Mouse (Mus musculus) hindbrain, embryonic 10.5 days (tissue): ENCODE results near the gene Aff4. TPM values are rescaled to one million over a fixed set of nuclear protein-coding genes. Genes with fewer than 3 reads are reported as not detected.
A peak's percentile ranks its signal among the peaks of the same experiment; 100 is the strongest.
"Not testable (repeated sequence)": the region's sequence is repeated elsewhere in the genome, so short reads cannot be mapped to it uniquely, and the experiment has no call there.

ENCODE experiments used
- DNase-seq: peaks from one replicate; pipeline ENCODE4 v3.0.0-alpha.2; 2017; ENCODE audit warnings: low spot score
- H3K27ac ChIP-seq: fragments of 300-500 bp; sonication (generic); 2 replicates; pipeline ENCODE4 v1.5.1; 2016; ENCODE audit warnings: mild to moderate bottlenecking, moderate library complexity
- H3K27me3 ChIP-seq: fragments of 300-500 bp; sonication (generic); 2 replicates; pipeline ENCODE4 v1.6.1; 2016; ENCODE audit warnings: mild to moderate bottlenecking; ENCODE audit not compliant: poor library complexity, insufficient read depth, severe bottlenecking
- H3K36me3 ChIP-seq: fragments of 300-500 bp; sonication (generic); 2 replicates; pipeline ENCODE4 v1.6.1; 2016; ENCODE audit warnings: mild to moderate bottlenecking, moderate library complexity
- H3K4me1 ChIP-seq: fragments of 300-500 bp; sonication (generic); replicated peaks from 2 replicates; pipeline ENCODE4 v1.6.1; 2016; ENCODE audit warnings: mild to moderate bottlenecking
- H3K4me3 ChIP-seq: fragments of 300-500 bp; sonication (generic); 2 replicates; pipeline ENCODE4 v1.5.1; 2016; ENCODE audit warnings: mild to moderate bottlenecking, moderate library complexity
- H3K9me3 ChIP-seq: fragments of 300-500 bp; sonication (generic); 2 replicates; pipeline ENCODE4 v1.6.1; 2016; ENCODE audit warnings: mild to moderate bottlenecking, moderate library complexity
- WGBS: fragments of 180-500 bp; shearing (Covaris S2); methylation state at CpG from one replicate; pipeline ENCODE4 v1.1.7; 2016; 5-methylcytosine and 5-hydroxymethylcytosine counted together
- polyA plus RNA-seq: library from polyadenylated mRNA; unstranded; fragments of >200 nt; fragmentation: Nextera tagmentation; extraction: Ambion mirVana; gene quantifications from 2 replicates; pipeline ENCODE4 v1.2.1, GENCODE M21; 2016

The Aff4 gene
- 36.6 and 48.9 TPM in 2 replicates for polyA plus RNA-seq

GRCm38 (mm10) chr11:53350291-53351223 lies at the start of gene Aff4:
Aff4 (plus strand) TSS chr11:53350833.
- Histone ChIP-seq H3K27ac (peak within 1 kb of the TSS; percentile 98), H3K4me1 (peaks cover 12% of the 10 kb centered on the region), H3K4me3 (peak within 1 kb of the TSS; percentile 98), H3K36me3 (peaks cover 11% of the 10 kb centered on the region), H3K27me3 (0 out of 2 replicates have a peak, but pooled peaks cover 4% of the 10 kb centered on the region), H3K9me3 (no peaks in the 10 kb centered on the region)
- peak; percentile 88 for DNase-seq
- WGBS, result under 1% methylated on average over 127 of the region's 127 CpGs

GRCm38 (mm10) chr11:53301167-53301515 lies 49.5 kb upstream of the Aff4 start:
- 61% methylated on average over 9 of the region's 9 CpGs for WGBS
- Histone ChIP-seq H3K27ac (peak overlapping the region; percentile 96), H3K4me3 (peak overlapping the region; percentile 100), H3K36me3 (peaks cover 26% of the 10 kb centered on the region), H3K4me1 (peaks cover 28% of the 10 kb centered on the region), H3K27me3 (no peaks in the 10 kb centered on the region), H3K9me3 (no peaks in the 10 kb centered on the region)
- DNase-seq, result no peak

GRCm38 (mm10) chr11:53304044-53304840 lies 46.4 kb upstream of the Aff4 start:
- 85% methylated on average over 14 of the region's 14 CpGs for WGBS
- Histone ChIP-seq H3K27ac (no peak overlapping the region), H3K36me3 (no peaks in the 10 kb centered on the region), H3K27me3 (no peaks in the 10 kb centered on the region; the same call in 1 of the 2 replicates), H3K4me1 (peaks cover 9% of the 10 kb centered on the region), H3K9me3 (no peaks in the 10 kb centered on the region), H3K4me3 (no peak overlapping the region)
- DNase-seq, result no peak

GRCm38 (mm10) chr11:53306965-53307364 lies 43.7 kb upstream of the Aff4 start:
- DNase-seq, result no peak
- Histone ChIP-seq H3K27me3 (no peaks in the 10 kb centered on the region; the same call in 1 of the 2 replicates), H3K4me1 (no peaks in the 10 kb centered on the region), H3K4me3 (no peak overlapping the region), H3K36me3 (no peaks in the 10 kb centered on the region), H3K9me3 (no peaks in the 10 kb centered on the region), H3K27ac (no peak overlapping the region)
- WGBS, result 91% methylated on average over 2 of the region's 2 CpGs

GRCm38 (mm10) chr11:53307558-53308065 lies 43.0 kb upstream of the Aff4 start:
- no peaks in the 10 kb centered on the region; the same call in 1 of the 2 replicates for H3K27me3 ChIP-seq
- no peaks in the 10 kb centered on the region for H3K9me3 ChIP-seq
- DNase-seq, result no peak
- no peaks in the 10 kb centered on the region for H3K4me1 ChIP-seq
- 74% methylated on average over 10 of the region's 10 CpGs for WGBS
- no peaks in the 10 kb centered on the region for H3K36me3 ChIP-seq
- no peak overlapping the region for H3K4me3 ChIP-seq
- H3K27ac ChIP-seq, result no peak overlapping the region

- DNase-seq, result no peak
- H3K4me1 ChIP-seq, result no peaks in the 10 kb centered on the region
- H3K27me3 ChIP-seq, result no peaks in the 10 kb centered on the region; the same call in 1 of the 2 replicates
- H3K36me3 ChIP-seq, result no peaks in the 10 kb centered on the region
- no peak overlapping the region for H3K27ac ChIP-seq
- no peaks in the 10 kb centered on the region for H3K9me3 ChIP-seq
- no peak overlapping the region for H3K4me3 ChIP-seq
These were observed 42.3 kb upstream of the Aff4 start for GRCm38 (mm10) chr11:53308251-53308864.

- H3K36me3 ChIP-seq, result no peaks in the 10 kb centered on the region
- no peaks in the 10 kb centered on the region for H3K9me3 ChIP-seq
- H3K27ac ChIP-seq, result no peak overlapping the region
- H3K4me1 ChIP-seq, result no peaks in the 10 kb centered on the region
- H3K27me3 ChIP-seq, result no peaks in the 10 kb centered on the region; the same call in 1 of the 2 replicates
- no peak for DNase-seq
- no peak overlapping the region for H3K4me3 ChIP-seq
- WGBS, result 66% methylated on average over 2 of the region's 2 CpGs
These were observed 41.7 kb upstream of the Aff4 start for GRCm38 (mm10) chr11:53308884-53309310.

GRCm38 (mm10) chr11:53311385-53311784 lies 39.2 kb upstream of the Aff4 start:
- Histone ChIP-seq H3K9me3 (no peaks in the 10 kb centered on the region), H3K4me1 (no peaks in the 10 kb centered on the region), H3K36me3 (no peaks in the 10 kb centered on the region), H3K27me3 (no peaks in the 10 kb centered on the region; the same call in 1 of the 2 replicates), H3K27ac (no peak overlapping the region), H3K4me3 (no peak overlapping the region)
- no peak for DNase-seq
- WGBS, result 61% methylated on average over 1 of the region's 1 CpGs

- H3K36me3 ChIP-seq, DNase-seq, H3K9me3 ChIP-seq, H3K4me3 ChIP-seq, H3K4me1 ChIP-seq, H3K27me3 ChIP-seq, H3K27ac ChIP-seq: not testable (repeated sequence)
- WGBS, result 93% methylated on average over 1 of the region's 1 CpGs
These were observed 37.8 kb upstream of the Aff4 start for GRCm38 (mm10) chr11:53312823-53313222.

GRCm38 (mm10) chr11:53314770-53315173 lies 35.9 kb upstream of the Aff4 start:
- Histone ChIP-seq H3K27me3 (no peaks in the 10 kb centered on the region), H3K4me3 (no peak overlapping the region), H3K9me3 (no peaks in the 10 kb centered on the region), H3K27ac (no peak overlapping the region), H3K36me3 (no peaks in the 10 kb centered on the region), H3K4me1 (0 out of 2 replicates have a peak, but pooled peaks cover 4% of the 10 kb centered on the region)
- no peak for DNase-seq
- 66% methylated on average over 1 of the region's 1 CpGs for WGBS

GRCm38 (mm10) chr11:53316996-53317395 lies 33.6 kb upstream of the Aff4 start:
- 70% methylated on average over 6 of the region's 6 CpGs for WGBS
- Histone ChIP-seq H3K4me1 (0 out of 2 replicates have a peak, but pooled peaks cover 4% of the 10 kb centered on the region), H3K9me3 (no peaks in the 10 kb centered on the region), H3K36me3 (no peaks in the 10 kb centered on the region), H3K27ac (no peak overlapping the region), H3K27me3 (no peaks in the 10 kb centered on the region), H3K4me3 (no peak overlapping the region)
- no peak for DNase-seq

GRCm38 (mm10) chr11:53318041-53318440 lies 32.6 kb upstream of the Aff4 start:
- DNase-seq, result no peak
- Histone ChIP-seq H3K9me3 (no peaks in the 10 kb centered on the region), H3K4me3 (no peak overlapping the region), H3K27me3 (no peaks in the 10 kb centered on the region), H3K27ac (no peak overlapping the region), H3K36me3 (no peaks in the 10 kb centered on the region), H3K4me1 (0 out of 2 replicates have a peak, but pooled peaks cover 4% of the 10 kb centered on the region)
- WGBS, result 84% methylated on average over 7 of the region's 7 CpGs
